Mouse (Mus musculus) CD4-positive, CD25-positive, alpha-beta regulatory T cell, adult 2 months (primary cell): ENCODE measurements around the gene Mybl2.

Source experiments
- DNase-seq: peaks from one replicate; pipeline ENCODE4 v3.0.0-alpha.2; 2012; ENCODE audit warnings: low read depth, low spot score

The Mybl2 gene

GRCm38 (mm10) chr2:163071590-163071989 is 17.1 kb downstream of the Mybl2 start:
- DNase-seq: no peak

DNA sequence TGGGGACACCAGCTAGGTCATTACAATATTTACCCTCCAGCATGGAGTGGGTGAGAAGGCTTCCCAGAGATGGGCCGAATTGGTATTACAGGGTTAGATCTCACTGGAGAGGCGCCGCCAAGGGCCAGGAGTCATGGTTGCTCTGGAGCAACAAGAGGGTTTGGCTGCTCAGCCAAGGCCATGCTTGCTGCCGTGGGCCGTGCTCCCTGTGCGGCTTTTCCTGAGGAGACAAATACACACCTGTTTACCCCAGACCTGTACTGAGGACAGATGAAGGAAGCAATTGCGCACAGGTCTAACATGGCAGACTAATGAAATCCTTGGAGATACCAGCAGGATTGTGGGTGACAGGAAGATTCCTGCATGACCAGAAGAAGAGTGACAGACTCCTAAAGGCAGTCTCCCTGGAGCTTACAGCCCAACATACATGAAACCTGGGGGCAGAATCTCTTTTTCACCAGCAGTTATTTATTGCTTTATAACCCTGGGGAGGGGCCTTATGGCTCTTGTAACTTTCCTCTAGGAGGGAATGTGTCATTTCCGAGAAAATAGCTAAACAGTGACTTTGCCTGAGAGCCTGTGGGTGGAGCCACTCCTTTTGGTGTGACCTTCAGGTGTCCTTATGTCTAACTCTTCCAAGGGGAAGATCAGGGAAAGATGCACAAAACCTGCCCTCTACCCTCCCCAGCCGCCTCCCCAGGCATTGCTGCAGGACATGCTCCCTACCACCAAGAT is 18.7 kb downstream of the Mybl2 start:
- DNase-seq: no peak

- DNase-seq: no peak
Observed at GRCm38 (mm10) chr2:163074006-163074405, 19.5 kb downstream of the Mybl2 start.

GRCm38 (mm10) chr2:163074808-163075207 is 20.3 kb downstream of the Mybl2 start:
- DNase-seq: no peak

GRCm38 (mm10) chr2:163075234-163075633 is 20.7 kb downstream of the Mybl2 start:
- DNase-seq: no peak

GRCm38 (mm10) chr2:163079041-163079440 is 24.6 kb downstream of the Mybl2 start:
- no peak for DNase-seq

- DNase-seq: no peak
Observed at GRCm38 (mm10) chr2:163082591-163082990, 28.1 kb downstream of the Mybl2 start.

GRCm38 (mm10) chr2:163084519-163084918 is 30.0 kb downstream of the Mybl2 start:
- DNase-seq: no peak

- no peak for DNase-seq
Observed at GRCm38 (mm10) chr2:163085047-163085446, 30.6 kb downstream of the Mybl2 start.

DNA sequence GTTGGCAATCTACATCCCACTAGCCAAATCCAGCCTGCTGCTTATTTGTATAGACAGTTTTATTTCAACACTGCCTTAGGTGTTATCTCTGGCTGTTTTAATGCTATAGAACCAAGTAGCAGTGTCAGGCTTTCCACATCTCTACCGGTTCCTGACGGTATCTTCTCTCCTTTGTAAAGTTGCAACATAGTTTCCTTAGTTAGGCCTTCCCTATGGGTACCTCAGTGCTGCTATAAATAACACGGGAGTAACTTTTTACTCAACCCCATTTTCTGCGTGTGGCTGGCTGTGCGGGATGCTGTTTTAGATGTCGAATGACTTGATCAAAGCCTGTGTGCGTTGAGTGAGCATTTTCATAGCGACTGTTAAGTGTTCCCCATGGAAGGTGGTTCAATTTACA is 32.1 kb downstream of the Mybl2 start:
- no peak for DNase-seq

DNA sequence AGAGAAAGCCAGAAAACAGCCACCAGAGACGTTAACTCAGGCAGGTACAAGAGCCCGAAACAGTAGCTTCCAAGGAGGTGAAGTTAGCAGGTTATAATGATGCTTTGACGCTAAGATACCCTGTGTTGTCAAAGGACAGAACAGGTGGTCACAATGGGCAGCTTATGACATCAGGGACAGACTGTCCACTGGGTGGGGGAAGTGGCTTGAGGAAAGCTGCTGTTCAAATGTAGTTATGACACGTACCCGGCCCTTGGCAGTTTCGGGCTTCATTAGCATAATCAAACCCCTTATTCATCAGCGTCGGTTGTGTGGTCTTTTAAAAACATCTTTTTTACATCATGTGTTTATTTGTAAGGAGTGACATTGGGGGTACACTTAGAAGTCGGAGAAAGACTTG is 33.2 kb downstream of the Mybl2 start, which contains the start of gene Gtsf1l:
Gene Gtsf1l, minus strand, starts transcription at position 128 of the 400 bp plus-strand sequence.
- no peak for DNase-seq

- peak; percentile 41 for DNase-seq
Observed at GRCm38 (mm10) chr2:163089475-163090123, 35.1 kb downstream of the Mybl2 start.

GRCm38 (mm10) chr2:163094909-163095308 is 40.4 kb downstream of the Mybl2 start:
- no peak for DNase-seq

GRCm38 (mm10) chr2:163095784-163096183 is 41.3 kb downstream of the Mybl2 start:
- DNase-seq: no peak

DNA sequence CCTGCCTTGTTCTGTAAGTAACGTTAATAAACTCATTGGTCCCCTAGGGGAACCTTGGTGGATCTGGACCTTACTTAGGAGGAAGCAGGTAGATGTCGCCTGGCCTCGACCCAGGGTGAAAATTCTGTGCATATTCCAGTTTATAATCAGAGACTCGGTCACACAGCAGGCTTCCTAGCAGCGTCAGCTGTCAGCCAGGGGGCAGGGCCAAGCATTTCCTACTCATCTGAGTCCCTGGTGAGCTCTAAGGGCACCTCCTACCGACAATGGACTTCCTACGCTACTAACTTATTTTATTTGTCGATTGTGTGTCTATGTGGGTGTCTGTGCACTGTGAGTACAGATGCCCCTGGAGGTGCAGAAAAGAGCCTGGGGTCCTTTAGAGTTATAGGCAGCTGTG is 45.4 kb downstream of the Mybl2 start:
- peak; percentile 41 for DNase-seq

- no peak for DNase-seq
Observed at GRCm38 (mm10) chr2:163100551-163100950, 46.1 kb downstream of the Mybl2 start.

DNA sequence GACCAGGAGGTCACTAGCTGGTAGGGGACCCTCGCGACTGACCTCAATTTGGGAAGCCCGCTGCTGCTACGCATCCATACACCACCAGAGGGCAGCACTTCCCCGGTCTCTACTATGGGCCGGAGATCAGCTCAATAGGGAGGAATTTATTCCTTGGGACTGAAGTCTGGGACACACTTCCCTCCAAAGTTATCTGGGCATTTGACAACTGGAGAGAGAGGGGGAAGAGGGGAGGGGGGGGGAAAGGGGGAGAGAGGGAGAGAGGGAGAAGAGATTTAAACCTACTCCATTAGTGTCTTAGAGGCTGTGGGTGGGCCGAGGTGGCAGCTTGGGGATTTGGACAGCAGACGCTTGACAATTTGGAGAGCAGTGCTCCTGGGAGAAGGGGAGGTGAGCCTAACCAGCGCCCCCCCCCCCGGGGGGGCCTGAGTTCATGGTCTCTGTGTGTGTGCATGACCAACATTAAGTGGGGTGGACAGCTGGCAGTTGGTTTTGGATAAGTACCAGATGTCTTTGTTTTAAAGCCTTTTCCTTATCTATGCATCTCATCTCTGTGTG is 47.2 kb downstream of the Mybl2 start:
- DNase-seq: peak; percentile 71

DNA sequence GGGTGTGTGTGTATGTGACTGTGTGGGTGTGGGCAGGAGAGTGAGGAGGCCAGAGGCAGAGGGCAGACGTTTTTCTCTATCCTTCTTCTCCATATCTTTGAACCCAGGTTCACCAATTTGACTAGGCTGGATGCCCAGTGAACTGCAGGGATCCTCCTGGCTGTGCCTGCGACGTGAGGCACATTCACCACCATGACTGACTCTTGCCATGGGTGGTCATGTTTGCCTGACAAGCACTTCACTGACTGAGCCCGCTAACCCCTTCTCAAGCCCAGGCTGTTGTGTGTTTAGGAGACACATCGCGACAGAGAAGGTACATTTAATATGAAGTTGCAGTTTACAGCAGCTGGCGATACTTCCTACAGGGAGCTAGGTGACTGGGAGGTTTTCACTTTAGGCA is 47.7 kb downstream of the Mybl2 start:
- peak; percentile 34 for DNase-seq

DNA sequence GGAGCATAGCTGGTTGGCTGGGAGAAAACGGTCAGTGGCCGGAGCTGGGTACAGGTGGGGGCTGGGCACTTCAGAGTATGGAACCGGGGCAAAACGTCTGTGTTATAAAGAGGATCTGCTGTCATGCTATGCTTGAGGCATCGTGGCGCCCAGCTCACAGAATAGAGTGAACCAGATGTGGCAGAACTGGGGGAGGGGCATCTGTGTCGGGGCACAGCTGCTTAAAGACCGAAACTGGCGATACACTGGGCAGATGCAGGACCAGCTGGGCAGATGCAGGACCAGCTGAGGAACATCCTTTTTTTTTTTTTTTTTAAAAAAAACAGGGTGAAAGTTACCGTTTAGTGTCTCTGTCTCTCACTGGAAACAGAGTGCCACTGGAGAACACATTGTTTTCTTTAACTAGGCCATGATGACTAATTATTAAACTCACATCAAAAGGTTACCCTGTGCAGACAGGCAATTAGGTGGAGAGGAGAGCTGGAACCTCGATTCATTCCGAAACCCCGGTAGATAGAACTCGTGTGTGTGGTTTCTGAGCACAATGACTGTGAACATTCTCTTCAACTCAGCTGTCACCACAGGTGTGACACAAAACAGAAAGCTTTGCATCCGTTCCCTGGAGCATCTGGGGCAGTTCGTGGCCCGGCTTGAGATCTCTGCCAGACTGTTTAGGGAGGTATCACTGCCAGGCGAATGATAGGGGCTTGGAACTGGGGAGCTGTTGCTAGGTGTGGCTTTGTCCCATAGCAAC is 48.6 kb downstream of the Mybl2 start:
- DNase-seq: peak; percentile 86

DNA sequence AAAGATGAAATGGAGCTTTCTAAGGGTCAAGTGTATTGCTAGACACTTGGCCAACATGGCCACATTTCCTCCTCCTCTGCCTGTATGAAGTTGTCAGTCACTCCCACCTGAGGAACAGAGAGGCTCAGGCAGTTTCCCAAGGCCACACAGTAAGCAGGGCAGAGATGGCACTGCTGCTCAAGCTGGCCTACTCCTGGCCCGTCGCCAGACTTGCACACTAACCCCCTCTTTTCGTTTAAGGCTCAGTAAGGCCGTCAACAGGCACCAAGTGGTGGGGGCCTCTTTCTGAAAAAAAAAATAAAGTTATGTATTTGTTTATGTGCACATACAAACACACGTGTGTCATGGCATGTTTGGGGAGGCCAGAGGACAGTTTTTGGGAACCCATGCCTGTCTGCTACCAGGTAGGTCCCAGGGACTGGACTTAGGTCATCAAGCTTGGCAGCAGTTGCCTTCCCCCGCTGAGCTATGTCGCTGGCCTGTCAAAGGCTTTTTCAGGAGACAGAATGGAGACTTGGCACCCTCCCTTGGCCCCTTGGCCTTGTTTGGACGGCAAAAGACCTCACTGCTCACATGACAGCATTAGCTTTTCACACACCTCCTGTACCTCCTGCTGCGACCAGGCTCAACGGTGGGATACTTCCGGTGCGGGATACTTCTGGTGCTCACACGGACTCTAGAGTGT is 49.7 kb downstream of the Mybl2 start:
- DNase-seq: peak; percentile 17

DNA sequence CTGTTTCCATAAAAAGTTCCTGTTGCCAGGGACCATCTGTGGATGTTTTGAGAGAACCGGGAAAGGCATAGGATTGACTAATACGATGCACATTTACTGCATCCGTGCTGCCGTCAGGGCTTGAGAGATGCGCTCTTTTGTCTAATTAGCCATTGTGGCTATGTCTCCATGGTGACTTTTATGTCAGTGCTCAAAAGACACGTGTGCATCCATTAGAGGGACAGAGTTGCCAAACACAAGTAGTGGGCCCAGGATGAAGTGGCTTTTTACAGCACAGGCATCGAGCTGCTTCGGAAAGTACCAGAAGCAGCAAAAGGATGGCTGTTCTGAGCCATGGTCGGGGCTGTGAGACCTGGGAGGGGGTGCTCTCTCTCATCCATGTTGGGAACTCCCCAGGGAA is 53.9 kb downstream of the Mybl2 start:
- no peak for DNase-seq

DNA sequence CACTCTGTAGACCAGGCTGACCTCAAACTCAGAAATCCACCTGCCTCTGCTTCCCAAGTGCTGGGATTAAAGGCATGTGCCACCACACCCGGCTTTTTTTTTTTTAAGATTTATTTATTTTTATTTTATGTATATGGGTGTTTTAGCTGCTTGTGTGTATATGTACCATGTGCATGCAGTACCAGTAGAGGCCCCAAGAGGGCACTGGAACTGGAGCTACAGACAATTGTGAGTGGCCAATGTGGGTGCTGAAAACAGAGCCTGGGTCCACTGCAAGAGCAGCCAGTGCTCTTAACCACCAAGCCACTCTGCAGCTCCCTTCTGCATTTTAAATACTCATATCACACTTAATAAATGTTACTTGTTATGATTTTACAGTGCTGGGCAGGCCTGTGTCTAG is 56.2 kb downstream of the Mybl2 start:
- peak; percentile 29 for DNase-seq
